Mouse (Mus musculus) thymus, postnatal 25 days (tissue): Measurements from ENCODE around the gene Srp9.
"Not testable (repeated sequence)": the region's sequence is repeated elsewhere in the genome, so short reads cannot be mapped to it uniquely, and the experiment has no call there.

ENCODE experiments used
- DNase-seq: peaks from one replicate; pipeline ENCODE4 v3.0.0; 2022

The Srp9 gene

GRCm38 (mm10) chr1:182148864-182149514 lies 24.5 kb downstream of the Srp9 start:
- no peak for DNase-seq

- DNase-seq: peak; percentile 31
These were observed 25.4 kb downstream of the Srp9 start for GRCm38 (mm10) chr1:182149966-182150365.

DNA sequence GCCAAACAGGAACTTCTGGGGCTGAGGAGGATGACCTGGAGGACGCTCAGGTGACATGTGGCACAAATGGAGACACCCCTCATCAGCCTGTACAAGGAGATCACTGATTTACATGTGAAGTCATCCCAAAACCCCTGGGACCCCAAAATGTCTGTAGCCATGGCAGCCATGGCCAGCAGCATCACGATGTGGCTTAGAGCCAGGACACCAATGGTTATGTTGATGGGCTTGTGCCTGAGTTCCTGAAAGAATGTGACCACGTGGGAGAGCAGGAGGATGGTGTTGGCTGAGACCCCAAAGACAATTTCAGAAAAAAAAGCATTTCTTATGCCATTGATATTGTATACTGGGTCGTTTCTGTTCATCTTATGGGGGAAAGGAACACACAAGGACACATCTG lies 33.2 kb downstream of the Srp9 start:
- DNase-seq: no peak

GRCm38 (mm10) chr1:182159575-182159974 lies 35.0 kb downstream of the Srp9 start:
- DNase-seq: peak; percentile 12

GRCm38 (mm10) chr1:182162951-182163350 lies 38.4 kb downstream of the Srp9 start:
- peak; percentile 35 for DNase-seq

DNA sequence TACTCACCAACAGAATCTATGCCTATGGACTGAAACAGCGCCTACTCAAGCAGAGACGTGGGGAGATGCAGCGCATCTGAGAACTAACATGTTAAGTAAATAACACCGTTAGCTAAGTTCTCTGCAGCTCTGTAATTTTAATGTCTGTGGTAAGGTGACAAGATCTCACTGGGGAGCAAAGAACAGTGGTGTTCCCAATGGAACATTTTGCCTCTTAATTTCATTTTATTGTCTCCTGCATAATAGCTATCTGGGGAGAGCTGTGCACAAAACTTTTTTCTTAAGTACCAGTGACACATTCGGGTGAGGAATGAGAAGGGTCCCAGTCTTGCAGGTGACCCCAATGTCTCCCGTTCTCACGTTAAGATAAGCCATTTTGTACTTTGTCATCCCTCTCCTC lies 39.8 kb downstream of the Srp9 start, which contains the start of gene Vmn1r1:
Gene Vmn1r1 (minus strand): TSS at position 101 of the 400 bp plus-strand sequence.
- no peak for DNase-seq

GRCm38 (mm10) chr1:182170206-182170605 lies 45.7 kb downstream of the Srp9 start:
- DNase-seq: not testable (repeated sequence)

DNA sequence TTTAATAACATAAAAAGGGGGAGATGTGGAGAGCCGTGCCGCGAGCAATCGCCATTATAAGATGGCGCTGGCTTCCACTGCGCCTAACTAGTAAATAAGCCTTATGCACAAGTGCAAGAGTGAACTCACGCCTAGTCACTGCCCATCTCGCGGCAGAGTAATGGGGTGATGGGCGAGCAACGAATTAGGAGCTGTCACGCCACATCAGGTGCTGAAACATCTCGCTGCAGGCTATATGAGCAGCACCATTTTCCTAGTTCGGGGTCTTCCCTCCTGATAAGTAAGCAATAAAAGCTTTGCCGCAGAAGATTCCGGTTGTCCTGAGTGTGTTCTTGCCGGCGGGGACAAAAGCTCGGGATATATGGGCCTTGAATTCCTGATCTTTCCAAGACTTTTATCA lies 52.4 kb downstream of the Srp9 start:
- DNase-seq: not testable (repeated sequence)

DNA sequence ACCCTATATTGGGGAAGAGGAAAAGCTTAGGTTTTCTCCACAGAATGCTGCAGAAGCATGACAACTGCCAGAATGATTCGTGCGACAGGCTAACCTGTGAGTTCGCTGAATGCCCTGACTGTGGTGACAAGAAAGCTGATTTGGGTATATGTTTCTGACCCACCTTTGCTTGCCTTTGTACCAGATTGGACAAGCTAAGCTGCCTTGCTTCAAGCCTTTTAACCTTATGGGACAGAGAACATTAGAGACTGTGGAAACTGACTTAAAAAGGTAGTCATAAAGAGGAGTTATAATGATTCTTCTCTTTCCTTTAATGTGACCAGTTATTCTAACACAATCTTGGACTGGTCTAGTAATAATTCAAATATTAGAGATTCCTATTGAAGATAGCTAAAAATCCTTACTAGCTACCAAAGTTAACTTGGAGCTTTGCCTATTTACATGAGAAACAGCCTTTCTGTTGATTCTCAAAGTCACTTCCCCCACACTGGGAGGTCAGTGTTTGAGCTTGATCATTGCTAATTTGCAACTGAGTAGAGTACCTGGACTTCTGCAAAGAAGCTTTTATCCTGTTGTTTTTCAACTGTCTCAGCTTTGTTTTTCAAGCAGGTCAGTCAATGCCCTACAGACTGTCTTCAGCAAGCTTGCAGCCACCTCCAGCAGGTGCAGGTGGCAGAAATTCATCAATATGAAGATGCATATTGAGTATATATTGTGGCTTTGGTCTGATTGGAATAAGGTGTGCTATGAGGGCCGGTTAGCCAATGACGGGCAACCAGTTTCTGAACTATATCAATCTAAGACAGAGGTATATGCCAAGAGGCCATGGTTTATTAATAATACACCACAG lies 57.1 kb downstream of the Srp9 start:
- DNase-seq: no peak
